Mouse (Mus musculus) CH12.LX (cell line): ENCODE measurements around the gene Dpagt1.

ENCODE experiments used
- CHD1 ChIP-seq: IDR thresholded peaks from 2 replicates; pipeline ENCODE4 v1.6.1; 2012; ENCODE audit warnings: low read depth, low read length, improper control_type of control experiment, inconsistent platforms
- CHD2 ChIP-seq: IDR thresholded peaks from 2 replicates; pipeline ENCODE4 v1.6.1; 2011; ENCODE audit warnings: low read length, improper control_type of control experiment
- CTCF ChIP-seq, 2 experiments: IDR thresholded peaks in 1 of 2; conservative IDR thresholded peaks in 1 of 2; 2 replicates each; pipeline ENCODE4 v1.5.1; 2011 to 2012; ENCODE audit warnings: low read depth in 2 of 2, low read length in 2 of 2, improper control_type of control experiment in 1 of 2, inconsistent platforms in 1 of 2, mild to moderate bottlenecking in 1 of 2, moderate library complexity in 1 of 2
- EP300 ChIP-seq: IDR thresholded peaks from 2 replicates; pipeline ENCODE4 v1.6.1; 2011; ENCODE audit warnings: low read length, improper control_type of control experiment
- IRF4 ChIP-seq: IDR thresholded peaks from 2 replicates; pipeline ENCODE4 v1.6.1; 2014; ENCODE audit warnings: low read depth, mild to moderate bottlenecking, inconsistent platforms, low read length, improper control_type of control experiment
- MAX ChIP-seq: IDR thresholded peaks from 2 replicates; pipeline ENCODE4 v1.6.1; 2011; ENCODE audit warnings: low read length, improper control_type of control experiment
- MAZ ChIP-seq: IDR thresholded peaks from 2 replicates; pipeline ENCODE4 v1.6.1; 2012; ENCODE audit warnings: low read depth, mild to moderate bottlenecking, inconsistent platforms, low read length, improper control_type of control experiment, moderate library complexity
- MEF2A ChIP-seq: IDR thresholded peaks from 2 replicates; pipeline ENCODE4 v1.6.1; 2014; ENCODE audit warnings: low read depth, mild to moderate bottlenecking, inconsistent platforms, low read length, improper control_type of control experiment, borderline replicate concordance
- NELFE ChIP-seq: IDR thresholded peaks from 2 replicates; pipeline ENCODE4 v1.6.1; 2011; ENCODE audit warnings: low read depth, low read length, improper control_type of control experiment
- POLR2A ChIP-seq: IDR thresholded peaks from 2 replicates; pipeline ENCODE4 v1.6.1; 2011; ENCODE audit warnings: low read depth, mild to moderate bottlenecking, improper control_type of control experiment, low read length
- POLR2AphosphoS2 ChIP-seq: IDR thresholded peaks from 2 replicates; pipeline ENCODE4 v1.6.1; 2011; ENCODE audit warnings: low read depth, low read length, improper control_type of control experiment
- USF2 ChIP-seq: conservative IDR thresholded peaks from 2 replicates; pipeline ENCODE4 v1.6.1; 2011; ENCODE audit warnings: low read depth, low read length, improper control_type of control experiment
- ZKSCAN1 ChIP-seq: IDR thresholded peaks from 2 replicates; pipeline ENCODE4 v1.6.1; 2012; ENCODE audit warnings: low read depth, inconsistent platforms, low read length, improper control_type of control experiment, borderline replicate concordance

- no peak for TF ChIP-seq NELFE
- TF ChIP-seq MAZ, result no peak
- TF ChIP-seq POLR2A, result no peak
- no peak for TF ChIP-seq CTCF (conservative IDR thresholded peaks at IDR 0.05 in 1 of 2, IDR thresholded peaks at IDR 0.05 in 1 of 2; ENCODE audit: low read depth in 2 of 2, low read length in 2 of 2)
- TF ChIP-seq USF2, result no peak
- no peak for TF ChIP-seq CHD2
- TF ChIP-seq IRF4, result no peak
- no peak for TF ChIP-seq CHD1
- TF ChIP-seq MAX, result no peak
- TF ChIP-seq ZKSCAN1, result no peak
- no peak for TF ChIP-seq MEF2A
- TF ChIP-seq POLR2AphosphoS2, result no peak
- no peak for TF ChIP-seq EP300
Measured at GRCm38 (mm10) chr9:44309756-44310155, 16.1 kb upstream of the Dpagt1 start.
